Mouse (Mus musculus) heart, embryonic 12.5 days (tissue): ENCODE measurements around the gene Tmem231. TPM values are rescaled to one million over a fixed set of nuclear protein-coding genes. Genes with fewer than 3 reads are reported as not detected.

Experiments
- polyA plus RNA-seq: library from polyadenylated mRNA; unstranded; fragments of >200 nt; fragmentation: Nextera tagmentation; extraction: Ambion mirVana; gene quantifications from 2 replicates; pipeline ENCODE4 v1.2.1, GENCODE M21; 2016

The Tmem231 gene
- polyA plus RNA-seq, 1 experiment from 2014 or later: 7.1 TPM

Other genes starting within 250 kb of the Tmem231 start
- gene Ctrb1, start 242.9 kb downstream of the Tmem231 start, polyA plus RNA-seq: not detected in 2 replicates
- gene Bcar1, start 190.1 kb downstream of the Tmem231 start, polyA plus RNA-seq: 46.4 and 47.2 TPM in 2 replicates
- gene Cfdp1, start 79.6 kb downstream of the Tmem231 start, polyA plus RNA-seq: 144 and 149 TPM in 2 replicates
- gene Tmem170, start 57.1 kb downstream of the Tmem231 start, polyA plus RNA-seq: 4.4 and 4.8 TPM in 2 replicates
- 0.12 and 0.45 TPM in 2 replicates for gene Chst5, start 23.4 kb downstream of the Tmem231 start, polyA plus RNA-seq
- 176 and 184 TPM in 2 replicates for gene Gabarapl2, start 6.8 kb upstream of the Tmem231 start, polyA plus RNA-seq
- gene Adat1, start 58.4 kb upstream of the Tmem231 start, polyA plus RNA-seq: 6.5 TPM in 2 replicates
- 146 and 153 TPM in 2 replicates for gene Kars, start 77.4 kb upstream of the Tmem231 start, polyA plus RNA-seq
- gene Terf2ip, start 77.5 kb upstream of the Tmem231 start, polyA plus RNA-seq: 18.8 and 20.7 TPM in 2 replicates
- gene Gm6793, start 81.2 kb upstream of the Tmem231 start, polyA plus RNA-seq: 0.11 and 0.68 TPM in 2 replicates